Mouse (Mus musculus) liver, postnatal 0 days (tissue): ENCODE results near the gene Hbs1l. TPM values are rescaled to one million over a fixed set of nuclear protein-coding genes. Genes with fewer than 3 reads are reported as not detected.
A peak's percentile ranks its signal among the peaks of the same experiment; 100 is the strongest.

Source experiments
- ATAC-seq: fragments of 200-750 bp; cut with Nextera tagmentation; 2 replicates; pipeline ENCODE4 v1.8.0; 2017; ENCODE audit warnings: mild to moderate bottlenecking, moderate library complexity
- DNase-seq: peaks from one replicate; pipeline ENCODE4 v3.0.0-alpha.2; 2016
- H3K27ac ChIP-seq: fragments of 300-500 bp; sonication (generic); 2 replicates; pipeline ENCODE4 v1.5.1; 2014; ENCODE audit warnings: antibody characterized with exemption, moderate library complexity, mild to moderate bottlenecking, low read depth
- H3K27me3 ChIP-seq: fragments of 300-500 bp; sonication (generic); 2 replicates; pipeline ENCODE4 v1.6.1; 2014; ENCODE audit warnings: low read length, control low read depth, mixed read lengths; ENCODE audit not compliant: insufficient read depth
- H3K36me3 ChIP-seq: fragments of 300-500 bp; sonication (generic); replicated peaks from 2 replicates; pipeline ENCODE4 v1.6.1; 2014; ENCODE audit warnings: mild to moderate bottlenecking, control low read depth, low read length, moderate library complexity, mixed read lengths; ENCODE audit not compliant: insufficient read depth
- H3K4me1 ChIP-seq: fragments of 300-500 bp; sonication (generic); 2 replicates; pipeline ENCODE4 v1.6.1; 2014; ENCODE audit warnings: antibody characterized with exemption, mild to moderate bottlenecking, control low read depth; ENCODE audit not compliant: insufficient read depth
- H3K4me2 ChIP-seq: fragments of 300-500 bp; sonication (generic); 2 replicates; pipeline ENCODE4 v1.6.1; 2014; ENCODE audit warnings: low read depth, mild to moderate bottlenecking, low read length, moderate library complexity, mixed read lengths
- H3K4me3 ChIP-seq: fragments of 300-500 bp; sonication (generic); 2 replicates; pipeline ENCODE4 v1.5.1; 2014; ENCODE audit warnings: low read depth, low read length
- H3K9ac ChIP-seq: fragments of 300-500 bp; sonication (generic); replicated peaks from 2 replicates; pipeline ENCODE4 v1.6.1; 2014; ENCODE audit warnings: mild to moderate bottlenecking, moderate library complexity
- H3K9me3 ChIP-seq: fragments of 300-500 bp; sonication (generic); 2 replicates; pipeline ENCODE4 v1.6.1; 2016; ENCODE audit warnings: mild to moderate bottlenecking, control low read depth, low read length, mixed read lengths
- CTCF ChIP-seq: sonication (generic); IDR thresholded peaks from 2 replicates; pipeline ENCODE4 v1.5.1; 2016; ENCODE audit warnings: antibody characterized with exemption, low read depth
- EP300 ChIP-seq: IDR thresholded peaks from 2 replicates; pipeline ENCODE4 v1.6.1; 2016; ENCODE audit warnings: antibody characterized with exemption, low read depth, mild to moderate bottlenecking
- WGBS: fragments of 180-500 bp; shearing (Covaris S2); extraction: QIAGEN DNeasy Blood & Tissue Kit; methylation state at CpG from one replicate; pipeline ENCODE4 v1.1.7; 2014; ENCODE audit not compliant: insufficient replicate concordance; 5-methylcytosine and 5-hydroxymethylcytosine counted together
- polyA plus RNA-seq: library from polyadenylated mRNA; unstranded; fragments of >200 nt; fragmentation: Nextera tagmentation; extraction: Ambion mirVana; gene quantifications from 2 replicates; pipeline ENCODE4 v1.2.1, GENCODE M21; 2015

The Hbs1l gene
- polyA plus RNA-seq, 1 experiment from 2014 or later: 50.9 TPM

- Histone ChIP-seq H3K27ac (no peak overlapping the region), H3K27me3 (no peaks in the 10 kb centered on the region), H3K4me3 (no peak overlapping the region), H3K36me3 (peaks cover 25% of the 10 kb centered on the region), H3K9me3 (no peaks in the 10 kb centered on the region), H3K4me2 (no peak overlapping the region), H3K4me1 (no peaks in the 10 kb centered on the region), H3K9ac (no peak overlapping the region)
- WGBS: 93% methylated on average over 4 of the region's 4 CpGs
- ATAC-seq (no peak), DNase-seq (no peak)
- TF ChIP-seq CTCF (no peak), EP300 (no peak)
Measured at GRCm38 (mm10) chr10:21318250-21318649, 22.5 kb downstream of the Hbs1l start.

- no peak for ATAC-seq
- no peaks in the 10 kb centered on the region for H3K4me1 ChIP-seq
- no peak overlapping the region for H3K4me2 ChIP-seq
- H3K4me3 ChIP-seq: no peak overlapping the region
- TF ChIP-seq CTCF: no peak
- no peak for TF ChIP-seq EP300
- peaks cover 22% of the 10 kb centered on the region for H3K36me3 ChIP-seq
- no peak overlapping the region for H3K9ac ChIP-seq
- H3K27me3 ChIP-seq: no peaks in the 10 kb centered on the region
- DNase-seq: no peak
- 88% methylated on average over 1 of the region's 1 CpGs for WGBS
- H3K9me3 ChIP-seq: no peaks in the 10 kb centered on the region
- no peak overlapping the region for H3K27ac ChIP-seq
Measured at GRCm38 (mm10) chr10:21318996-21319395, 23.2 kb downstream of the Hbs1l start.

GRCm38 (mm10) chr10:21320601-21321000 lies 24.8 kb downstream of the Hbs1l start:
- no peak overlapping the region for H3K9ac ChIP-seq
- H3K27ac ChIP-seq: no peak overlapping the region
- H3K4me3 ChIP-seq: no peak overlapping the region
- no peak overlapping the region for H3K4me2 ChIP-seq
- H3K36me3 ChIP-seq: peaks cover 14% of the 10 kb centered on the region
- DNase-seq (no peak), ATAC-seq (no peak)
- H3K4me1 ChIP-seq: no peaks in the 10 kb centered on the region
- TF ChIP-seq EP300 (no peak), CTCF (no peak)
- H3K9me3 ChIP-seq: no peaks in the 10 kb centered on the region
- H3K27me3 ChIP-seq: no peaks in the 10 kb centered on the region
- WGBS: 90% methylated on average over 6 of the region's 6 CpGs

GRCm38 (mm10) chr10:21326352-21326751 lies 30.6 kb downstream of the Hbs1l start:
- no peak for ATAC-seq

GRCm38 (mm10) chr10:21327605-21328135 lies 31.9 kb downstream of the Hbs1l start:
- Histone ChIP-seq H3K9ac (no peak overlapping the region), H3K4me1 (peaks cover 2% of the 10 kb centered on the region; the same call in 1 of the 2 replicates), H3K36me3 (peaks cover 14% of the 10 kb centered on the region; the same call in 1 of the 2 replicates), H3K4me3 (no peak overlapping the region), H3K4me2 (no peak overlapping the region), H3K27ac (peak overlapping the region; percentile 29; the same call in 1 of the 2 replicates), H3K9me3 (no peaks in the 10 kb centered on the region), H3K27me3 (no peaks in the 10 kb centered on the region)
- DNase-seq: no peak
- TF ChIP-seq CTCF: no peak
- no peak for TF ChIP-seq EP300
- WGBS: 74% methylated on average over 7 of the region's 7 CpGs
- ATAC-seq: no peak

More at GRCm38 (mm10) chr10:21326352-21326751, 30.6 kb downstream of the Hbs1l start:
- peaks cover 2% of the 10 kb centered on the region; the same call in 1 of the 2 replicates for H3K4me1 ChIP-seq
- H3K36me3 ChIP-seq: peaks cover 11% of the 10 kb centered on the region; the same call in 1 of the 2 replicates
- H3K4me3 ChIP-seq: no peak overlapping the region
- no peaks in the 10 kb centered on the region for H3K9me3 ChIP-seq
- H3K9ac ChIP-seq: no peak overlapping the region
- DNase-seq: no peak
- H3K27ac ChIP-seq: no peak overlapping the region
- H3K4me2 ChIP-seq: no peak overlapping the region
- 70% methylated on average over 6 of the region's 6 CpGs for WGBS
- no peaks in the 10 kb centered on the region for H3K27me3 ChIP-seq
- TF ChIP-seq CTCF (no peak), EP300 (no peak)

GRCm38 (mm10) chr10:21334349-21335105 lies 38.7 kb downstream of the Hbs1l start:
- peaks cover 7% of the 10 kb centered on the region for H3K9me3 ChIP-seq
- DNase-seq (no peak), ATAC-seq (no peak)
- no peaks in the 10 kb centered on the region for H3K27me3 ChIP-seq
- no peak overlapping the region for H3K4me3 ChIP-seq
- 48% methylated on average over 7 of the region's 7 CpGs for WGBS
- no peak for TF ChIP-seq EP300
- no peak for TF ChIP-seq CTCF
- H3K36me3 ChIP-seq: peaks cover 39% of the 10 kb centered on the region
- no peak overlapping the region for H3K9ac ChIP-seq
- no peak overlapping the region for H3K27ac ChIP-seq
- no peak overlapping the region for H3K4me2 ChIP-seq
- no peaks in the 10 kb centered on the region for H3K4me1 ChIP-seq
